Mouse (Mus musculus) midbrain, embryonic 16.5 days (tissue): ENCODE data around the gene Sik1. TPM values are rescaled to one million over a fixed set of nuclear protein-coding genes. Genes with fewer than 3 reads are reported as not detected.
A peak's percentile ranks its signal among the peaks of the same experiment; 100 is the strongest.

Experiments used
- ATAC-seq: fragments of 200-750 bp; cut with Nextera tagmentation; 2 replicates; pipeline ENCODE4 v1.8.0; 2017; ENCODE audit warnings: moderate TSS enrichment
- H3K27ac ChIP-seq: fragments of 300-500 bp; sonication (generic); 2 replicates; pipeline ENCODE4 v1.5.1; 2014; ENCODE audit warnings: mild to moderate bottlenecking, low read length, mixed read lengths
- H3K27me3 ChIP-seq: fragments of 300-500 bp; sonication (generic); 2 replicates; pipeline ENCODE4 v1.6.1; 2014; ENCODE audit warnings: low read depth, low read length, mixed read lengths; ENCODE audit not compliant: control insufficient read depth, insufficient read depth
- H3K36me3 ChIP-seq: fragments of 300-500 bp; sonication (generic); 2 replicates; pipeline ENCODE4 v1.6.1; 2014; ENCODE audit warnings: mild to moderate bottlenecking, low read length, moderate library complexity, mixed read lengths; ENCODE audit not compliant: control insufficient read depth, insufficient read depth
- H3K4me1 ChIP-seq: fragments of 300-500 bp; sonication (generic); 2 replicates; pipeline ENCODE4 v1.6.1; 2014; ENCODE audit warnings: mild to moderate bottlenecking, low read length, mixed read lengths; ENCODE audit not compliant: control insufficient read depth, insufficient read depth
- H3K4me2 ChIP-seq: fragments of 300-500 bp; sonication (generic); 2 replicates; pipeline ENCODE4 v1.6.1; 2014; ENCODE audit warnings: mild to moderate bottlenecking, low read length, mixed read lengths
- H3K4me3 ChIP-seq: fragments of 300-500 bp; sonication (generic); 2 replicates; pipeline ENCODE4 v1.5.1; 2014; ENCODE audit warnings: low read depth, mild to moderate bottlenecking, low read length, moderate library complexity, mixed read lengths
- H3K9ac ChIP-seq: fragments of 300-500 bp; sonication (generic); 2 replicates; pipeline ENCODE4 v1.6.1; 2014; ENCODE audit warnings: low read depth, low read length, mixed read lengths
- H3K9me3 ChIP-seq: fragments of 300-500 bp; sonication (generic); replicated peaks from 2 replicates; pipeline ENCODE4 v1.6.1; 2014; ENCODE audit warnings: mild to moderate bottlenecking, low read length, mixed read lengths; ENCODE audit not compliant: control insufficient read depth, poor library complexity, severe bottlenecking
- WGBS: fragments of 180-500 bp; shearing (Covaris S2); extraction: QIAGEN DNeasy Blood & Tissue Kit; methylation state at CpG from one replicate; pipeline ENCODE4 v1.1.7; 2014; 5-methylcytosine and 5-hydroxymethylcytosine counted together
- polyA plus RNA-seq: library from polyadenylated mRNA; unstranded; fragments of >200 nt; fragmentation: Nextera tagmentation; extraction: Ambion mirVana; gene quantifications from 2 replicates; pipeline ENCODE4 v1.2.1, GENCODE M21; 2015

Sik1 gene
- polyA plus RNA-seq, 1 experiment from 2014 or later = 16.7 TPM

GRCm38 (mm10) chr17:31811333-31811732 lies 44.3 kb downstream of the Sik1 start:
- Histone ChIP-seq H3K4me2 (no peak overlapping the region), H3K9ac (no peak overlapping the region), H3K4me3 (no peak overlapping the region), H3K36me3 (no peaks in the 10 kb centered on the region), H3K27ac (no peak overlapping the region), H3K4me1 (peaks cover 13% of the 10 kb centered on the region; the same call in 1 of the 2 replicates), H3K9me3 (no peaks in the 10 kb centered on the region), H3K27me3 (no peaks in the 10 kb centered on the region)
- no peak for ATAC-seq
- WGBS = 35% methylated on average over 4 of the region's 4 CpGs

- ATAC-seq = peak; percentile 25; the same call in 1 of the 2 replicates
- Histone ChIP-seq H3K36me3 (no peaks in the 10 kb centered on the region), H3K27ac (peak overlapping the region; percentile 76), H3K27me3 (no peaks in the 10 kb centered on the region), H3K4me1 (peaks cover 11% of the 10 kb centered on the region; the same call in 1 of the 2 replicates), H3K4me3 (no peak overlapping the region; the same call in 1 of the 2 replicates), H3K9me3 (no peaks in the 10 kb centered on the region), H3K4me2 (peak overlapping the region; percentile 43), H3K9ac (0 out of 2 replicates have a peak overlapping the region, but pooled peaks have one; percentile 10)
- WGBS = 36% methylated on average over 19 of the region's 19 CpGs
These were observed 45.7 kb downstream of the Sik1 start for GRCm38 (mm10) chr17:31809894-31810293.

GRCm38 (mm10) chr17:31809136-31809535 lies 46.5 kb downstream of the Sik1 start:
- 92% methylated on average over 7 of the region's 7 CpGs for WGBS
- no peak overlapping the region for H3K4me3 ChIP-seq
- H3K9me3 ChIP-seq = no peaks in the 10 kb centered on the region
- no peak overlapping the region for H3K4me2 ChIP-seq
- ATAC-seq = no peak
- no peaks in the 10 kb centered on the region for H3K27me3 ChIP-seq
- 0 out of 2 replicates have a peak overlapping the region, but pooled peaks have one; percentile 76 for H3K27ac ChIP-seq
- no peak overlapping the region for H3K9ac ChIP-seq
- H3K4me1 ChIP-seq = peaks cover 7% of the 10 kb centered on the region; the same call in 1 of the 2 replicates
- H3K36me3 ChIP-seq = no peaks in the 10 kb centered on the region

- peaks cover 7% of the 10 kb centered on the region; the same call in 1 of the 2 replicates for H3K4me1 ChIP-seq
- H3K27ac ChIP-seq = no peak overlapping the region
- H3K4me3 ChIP-seq = no peak overlapping the region
- no peak for ATAC-seq
- WGBS = 63% methylated on average over 10 of the region's 10 CpGs
- no peak overlapping the region for H3K9ac ChIP-seq
- no peaks in the 10 kb centered on the region for H3K9me3 ChIP-seq
- no peaks in the 10 kb centered on the region for H3K36me3 ChIP-seq
- H3K4me2 ChIP-seq = no peak overlapping the region
- no peaks in the 10 kb centered on the region for H3K27me3 ChIP-seq
These were observed 47.3 kb downstream of the Sik1 start for GRCm38 (mm10) chr17:31808082-31808875.

- ATAC-seq = no peak
- no peak overlapping the region for H3K4me3 ChIP-seq
- H3K27ac ChIP-seq = 0 out of 2 replicates have a peak overlapping the region, but pooled peaks have one; percentile 10
- WGBS = 47% methylated on average over 3 of the region's 3 CpGs
- H3K9me3 ChIP-seq = no peaks in the 10 kb centered on the region
- H3K36me3 ChIP-seq = no peaks in the 10 kb centered on the region
- H3K4me2 ChIP-seq = no peak overlapping the region
- peaks cover 7% of the 10 kb centered on the region; the same call in 1 of the 2 replicates for H3K4me1 ChIP-seq
- no peaks in the 10 kb centered on the region for H3K27me3 ChIP-seq
- no peak overlapping the region for H3K9ac ChIP-seq
These were observed 49.1 kb downstream of the Sik1 start for GRCm38 (mm10) chr17:31806496-31806895.

- Histone ChIP-seq H3K4me1 (peaks cover 7% of the 10 kb centered on the region; the same call in 1 of the 2 replicates), H3K4me2 (no peak overlapping the region), H3K9me3 (no peaks in the 10 kb centered on the region), H3K27ac (0 out of 2 replicates have a peak overlapping the region, but pooled peaks have one; percentile 10), H3K36me3 (no peaks in the 10 kb centered on the region), H3K4me3 (no peak overlapping the region), H3K9ac (no peak overlapping the region), H3K27me3 (no peaks in the 10 kb centered on the region)
- WGBS = 23% methylated on average over 8 of the region's 8 CpGs
- ATAC-seq = no peak
These were observed 49.6 kb downstream of the Sik1 start for GRCm38 (mm10) chr17:31806025-31806424.

- Histone ChIP-seq H3K4me3 (no peak overlapping the region), H3K9ac (no peak overlapping the region), H3K4me2 (no peak overlapping the region), H3K27me3 (no peaks in the 10 kb centered on the region), H3K4me1 (peaks cover 7% of the 10 kb centered on the region; the same call in 1 of the 2 replicates), H3K9me3 (no peaks in the 10 kb centered on the region), H3K27ac (no peak overlapping the region), H3K36me3 (no peaks in the 10 kb centered on the region)
- ATAC-seq = no peak
- WGBS = 83% methylated on average over 4 of the region's 4 CpGs
These were observed 50.0 kb downstream of the Sik1 start for GRCm38 (mm10) chr17:31805585-31805984.

- H3K27ac ChIP-seq = no peak overlapping the region
- H3K4me2 ChIP-seq = no peak overlapping the region
- 47% methylated on average over 7 of the region's 7 CpGs for WGBS
- no peak for ATAC-seq
- H3K36me3 ChIP-seq = no peaks in the 10 kb centered on the region
- no peaks in the 10 kb centered on the region for H3K9me3 ChIP-seq
- no peak overlapping the region for H3K4me3 ChIP-seq
- H3K9ac ChIP-seq = no peak overlapping the region
- H3K4me1 ChIP-seq = no peaks in the 10 kb centered on the region
- no peaks in the 10 kb centered on the region for H3K27me3 ChIP-seq
These were observed 53.2 kb downstream of the Sik1 start for GRCm38 (mm10) chr17:31802272-31803017.
